ENCODE assay signal across 8 mouse cellular contexts in genomic region chr16:91645995-91646602, GRCm38 (mm10). TPM values are rescaled to one million over a fixed set of nuclear protein-coding genes. Genes with fewer than 3 reads are reported as not detected.
DNase-seq lines count a peak whose midpoint lies in the region; ATAC-seq and TF ChIP-seq lines count a peak whose summit lies in the region.

No protein-coding gene starts in this region.

- H3K27ac ChIP-seq in bone marrow macrophage, adult 2 months (ENCODE audit: insufficient read depth, low read depth, low read length), result peak overlapping the region; percentile 61
- peak overlapping the region; percentile 99; the same call in 1 of the 2 replicates for H3K27ac ChIP-seq in heart, postnatal 0 days (ENCODE audit: low read depth)
- H3K27ac ChIP-seq in lung, embryonic 16.5 days (ENCODE audit: low read length), result peak overlapping the region; percentile 100
- H3K27ac ChIP-seq in stomach, postnatal 0 days (replicated peaks), result peak overlapping the region; percentile 100

- TF ChIP-seq CTCF in bone marrow macrophage, adult 2 months (IDR thresholded peaks at IDR 0.05; ENCODE audit: low read depth, low read length), result no peak
- TF ChIP-seq CTCF in heart, postnatal 0 days (IDR thresholded peaks at IDR 0.05; ENCODE audit: low read depth), result no peak
- TF ChIP-seq CTCF in stomach, postnatal 0 days (IDR thresholded peaks at IDR 0.05; ENCODE audit: low read depth), result peak; percentile 47

- peaks cover 31% of the 10 kb centered on the region for H3K36me3 ChIP-seq in megakaryocyte, embryonic 14.5 days (replicated peaks; ENCODE audit: low read length)
- H3K36me3 ChIP-seq in heart, postnatal 0 days (replicated peaks; ENCODE audit: control insufficient read depth, insufficient read depth, low read length), result peaks cover 23% of the 10 kb centered on the region
- H3K36me3 ChIP-seq in lung, embryonic 16.5 days (ENCODE audit: control insufficient read depth, insufficient read depth, low read length), result peaks cover 2% of the 10 kb centered on the region; the same call in 1 of the 2 replicates
- 0 out of 2 replicates have a peak, but pooled peaks cover 3% of the 10 kb centered on the region for H3K36me3 ChIP-seq in stomach, postnatal 0 days (ENCODE audit: control insufficient read depth, insufficient read depth, low read length)

- H3K27me3 ChIP-seq in megakaryocyte, embryonic 14.5 days (replicated peaks), result no peaks in the 10 kb centered on the region
- H3K27me3 ChIP-seq in heart, postnatal 0 days (ENCODE audit: control insufficient read depth, insufficient read depth, low read length), result no peaks in the 10 kb centered on the region
- no peaks in the 10 kb centered on the region for H3K27me3 ChIP-seq in lung, embryonic 16.5 days (ENCODE audit: control insufficient read depth, insufficient read depth, low read depth, low read length)
- H3K27me3 ChIP-seq in stomach, postnatal 0 days (ENCODE audit: control insufficient read depth, insufficient read depth, low read length), result no peaks in the 10 kb centered on the region

- WGBS in heart, postnatal 0 days, result 1% methylated on average over 11 of the region's 11 CpGs
- WGBS in lung, embryonic 16.5 days, result 2% methylated on average over 11 of the region's 11 CpGs
- 2% methylated on average over 11 of the region's 11 CpGs for WGBS in stomach, postnatal 0 days

- no peak for DNase-seq in heart, postnatal 0 days (ENCODE audit: low spot score)
- DNase-seq in stomach, postnatal 0 days (ENCODE audit: low spot score), result peak; percentile 45
- DNase-seq in ovary, postnatal 10 days (ENCODE audit: low spot score), result no peak
- DNase-seq in ovary, postnatal 14 days (ENCODE audit: low spot score), result no peak

- H3K9me3 ChIP-seq in megakaryocyte, embryonic 14.5 days, result no peaks in the 10 kb centered on the region
- H3K9me3 ChIP-seq in heart, postnatal 0 days (replicated peaks; ENCODE audit: control insufficient read depth, low read length), result no peaks in the 10 kb centered on the region
- H3K9me3 ChIP-seq in lung, embryonic 16.5 days (ENCODE audit: control insufficient read depth, low read length), result no peaks in the 10 kb centered on the region
- H3K9me3 ChIP-seq in stomach, postnatal 0 days (ENCODE audit: control insufficient read depth, low read length), result no peaks in the 10 kb centered on the region

- no peak for TF ChIP-seq EP300 in heart, postnatal 0 days (IDR thresholded peaks at IDR 0.05; ENCODE audit: low read depth)
- TF ChIP-seq EP300 in stomach, postnatal 0 days (optimal IDR thresholded peaks at IDR 0.05), result no peak

- ATAC-seq in megakaryocyte, adult 5-6 weeks (ENCODE audit: poor library complexity, severe bottlenecking), result no peak
- ATAC-seq in heart, postnatal 0 days (ENCODE audit: insufficient read depth, low read depth), result no peak
- ATAC-seq in lung, embryonic 16.5 days (ENCODE audit: low read depth), result no peak
- ATAC-seq in stomach, postnatal 0 days (ENCODE audit: low FRiP score, low TSS enrichment), result no peak

- H3K4me2 ChIP-seq in heart, postnatal 0 days (ENCODE audit: low read depth, low read length), result peak overlapping the region; percentile 89
- peak overlapping the region; percentile 98 for H3K4me2 ChIP-seq in lung, embryonic 16.5 days (ENCODE audit: low read depth, low read length)
- peak overlapping the region; percentile 93 for H3K4me2 ChIP-seq in stomach, postnatal 0 days (replicated peaks; ENCODE audit: low read depth)

- TF ChIP-seq POLR2A in bone marrow macrophage, adult 2 months (IDR thresholded peaks at IDR 0.05; ENCODE audit: borderline replicate concordance, low read depth, low read length), result no peak

- peak overlapping the region; percentile 91 for H3K9ac ChIP-seq in heart, postnatal 0 days (replicated peaks; ENCODE audit: low read depth, low read length)
- peak overlapping the region; percentile 93 for H3K9ac ChIP-seq in lung, embryonic 16.5 days (ENCODE audit: low read length)
- H3K9ac ChIP-seq in stomach, postnatal 0 days (ENCODE audit: low read length), result peak overlapping the region; percentile 93

- peaks cover 28% of the 10 kb centered on the region for H3K4me1 ChIP-seq in megakaryocyte, embryonic 14.5 days
- H3K4me1 ChIP-seq in bone marrow macrophage, adult 2 months (ENCODE audit: control insufficient read depth, insufficient read depth, low read length), result peaks cover 13% of the 10 kb centered on the region
- H3K4me1 ChIP-seq in heart, postnatal 0 days (ENCODE audit: control insufficient read depth, insufficient read depth), result peaks cover 15% of the 10 kb centered on the region; the same call in 1 of the 2 replicates
- peaks cover 6% of the 10 kb centered on the region for H3K4me1 ChIP-seq in lung, embryonic 16.5 days (replicated peaks; ENCODE audit: control insufficient read depth, insufficient read depth, low read length)
- no peaks in the 10 kb centered on the region for H3K4me1 ChIP-seq in stomach, postnatal 0 days (replicated peaks; ENCODE audit: control insufficient read depth, insufficient read depth)

- H3K4me3 ChIP-seq in megakaryocyte, embryonic 14.5 days (replicated peaks), result peak overlapping the region; percentile 96
- peak overlapping the region; percentile 80 for H3K4me3 ChIP-seq in bone marrow macrophage, adult 2 months (ENCODE audit: insufficient read depth, low read length)
- peak overlapping the region; percentile 84 for H3K4me3 ChIP-seq in heart, postnatal 0 days (ENCODE audit: low read depth, low read length)
- H3K4me3 ChIP-seq in lung, embryonic 16.5 days (ENCODE audit: low read length), result peak overlapping the region; percentile 82
- H3K4me3 ChIP-seq in stomach, postnatal 0 days (ENCODE audit: low read depth, low read length), result peak overlapping the region; percentile 78

RNA-seq across cellular contexts. Expression of gene Gart, which starts 0.7 kb away (rescaled TPM):
- polyA plus RNA-seq in megakaryocyte, embryonic 14.5 days (2012; ENCODE audit: insufficient read depth, low replicate concordance), result 26.0 and 173 TPM in 2 replicates
- 59.0 and 62.7 TPM in 2 replicates for total RNA-seq in megakaryocyte, adult 5-6 weeks (2015)
- total RNA-seq in megakaryocyte, adult 5-6 weeks (2017), result 98.1 and 115 TPM in 2 replicates
- 27.6 and 31.6 TPM in 2 replicates for polyA plus RNA-seq in bone marrow macrophage, adult 2 months (2012; ENCODE audit: insufficient read depth, insufficient read length, missing spikeins)
- total RNA-seq in heart, postnatal 0 days (2014; rRNA removed; ENCODE audit: low replicate concordance), result 37.9 and 45.9 TPM in 2 replicates
- 42.2 and 43.9 TPM in 2 replicates for polyA plus RNA-seq in heart, postnatal 0 days (2015; fragmentation: Nextera tagmentation; extraction: Ambion mirVana)
- polyA plus RNA-seq in lung, embryonic 16.5 days (2015; fragmentation: Nextera tagmentation; extraction: Ambion mirVana), result 92.7 and 98.9 TPM in 2 replicates
- 35.7 and 36.4 TPM in 2 replicates for polyA plus RNA-seq in stomach, postnatal 0 days (2015; fragmentation: Nextera tagmentation; extraction: Ambion mirVana)

RNA-seq across cellular contexts. Expression of gene Son, which starts 1.2 kb away (rescaled TPM):
- polyA plus RNA-seq in megakaryocyte, embryonic 14.5 days (2012; ENCODE audit: insufficient read depth, low replicate concordance), result 31.9 and 42.5 TPM in 2 replicates
- 271 and 279 TPM in 2 replicates for total RNA-seq in megakaryocyte, adult 5-6 weeks (2015)
- 160 and 200 TPM in 2 replicates for total RNA-seq in megakaryocyte, adult 5-6 weeks (2017)
- polyA plus RNA-seq in bone marrow macrophage, adult 2 months (2012; ENCODE audit: insufficient read depth, insufficient read length, missing spikeins), result 237 and 238 TPM in 2 replicates
- total RNA-seq in heart, postnatal 0 days (2014; rRNA removed; ENCODE audit: low replicate concordance), result 210 and 243 TPM in 2 replicates
- polyA plus RNA-seq in heart, postnatal 0 days (2015; fragmentation: Nextera tagmentation; extraction: Ambion mirVana), result 65.6 and 69.1 TPM in 2 replicates
- polyA plus RNA-seq in lung, embryonic 16.5 days (2015; fragmentation: Nextera tagmentation; extraction: Ambion mirVana), result 113 and 118 TPM in 2 replicates
- polyA plus RNA-seq in stomach, postnatal 0 days (2015; fragmentation: Nextera tagmentation; extraction: Ambion mirVana), result 62.3 and 65.8 TPM in 2 replicates

RNA-seq across cellular contexts. Expression of gene Dnajc28, which starts 27.3 kb away (rescaled TPM):
- 0.92 and 3.9 TPM in 2 replicates for polyA plus RNA-seq in megakaryocyte, embryonic 14.5 days (2012; ENCODE audit: insufficient read depth, low replicate concordance)
- 2.3 and 2.7 TPM in 2 replicates for total RNA-seq in megakaryocyte, adult 5-6 weeks (2015)
- 5.0 and 6.8 TPM in 2 replicates for total RNA-seq in megakaryocyte, adult 5-6 weeks (2017)
- 7.5 and 7.9 TPM in 2 replicates for polyA plus RNA-seq in bone marrow macrophage, adult 2 months (2012; ENCODE audit: insufficient read depth, insufficient read length, missing spikeins)
- 4.6 and 10.7 TPM in 2 replicates for total RNA-seq in heart, postnatal 0 days (2014; rRNA removed; ENCODE audit: low replicate concordance)
- polyA plus RNA-seq in heart, postnatal 0 days (2015; fragmentation: Nextera tagmentation; extraction: Ambion mirVana), result 9.9 and 15.2 TPM in 2 replicates
- 2.2 and 2.9 TPM in 2 replicates for polyA plus RNA-seq in lung, embryonic 16.5 days (2015; fragmentation: Nextera tagmentation; extraction: Ambion mirVana)
- 1.1 and 1.4 TPM in 2 replicates for polyA plus RNA-seq in stomach, postnatal 0 days (2015; fragmentation: Nextera tagmentation; extraction: Ambion mirVana)

RNA-seq across cellular contexts. Expression of gene Donson, which starts 42.5 kb away (rescaled TPM):
- polyA plus RNA-seq in megakaryocyte, embryonic 14.5 days (2012; ENCODE audit: insufficient read depth, low replicate concordance), result 4.6 and 11.1 TPM in 2 replicates
- 17.8 and 32.6 TPM in 2 replicates for total RNA-seq in megakaryocyte, adult 5-6 weeks (2015)
- 23.5 and 50.1 TPM in 2 replicates for total RNA-seq in megakaryocyte, adult 5-6 weeks (2017)
- 12.2 and 14.5 TPM in 2 replicates for polyA plus RNA-seq in bone marrow macrophage, adult 2 months (2012; ENCODE audit: insufficient read depth, insufficient read length, missing spikeins)
- total RNA-seq in heart, postnatal 0 days (2014; rRNA removed; ENCODE audit: low replicate concordance), result 4.9 and 6.0 TPM in 2 replicates
- polyA plus RNA-seq in heart, postnatal 0 days (2015; fragmentation: Nextera tagmentation; extraction: Ambion mirVana), result 4.7 and 5.0 TPM in 2 replicates
- polyA plus RNA-seq in lung, embryonic 16.5 days (2015; fragmentation: Nextera tagmentation; extraction: Ambion mirVana), result 20.8 and 22.2 TPM in 2 replicates
- 5.4 TPM in 2 replicates for polyA plus RNA-seq in stomach, postnatal 0 days (2015; fragmentation: Nextera tagmentation; extraction: Ambion mirVana)

RNA-seq across cellular contexts. Expression of gene Tmem50b, which starts 48.5 kb away (rescaled TPM):
- 2.6 TPM in 1 of 2 replicates, not detected in the other for polyA plus RNA-seq in megakaryocyte, embryonic 14.5 days (2012; ENCODE audit: insufficient read depth, low replicate concordance)
- total RNA-seq in megakaryocyte, adult 5-6 weeks (2015), result 102 and 112 TPM in 2 replicates
- total RNA-seq in megakaryocyte, adult 5-6 weeks (2017), result 83.4 and 89.7 TPM in 2 replicates
- 78.7 and 80.3 TPM in 2 replicates for polyA plus RNA-seq in bone marrow macrophage, adult 2 months (2012; ENCODE audit: insufficient read depth, insufficient read length, missing spikeins)
- 54.6 and 62.6 TPM in 2 replicates for total RNA-seq in heart, postnatal 0 days (2014; rRNA removed; ENCODE audit: low replicate concordance)
- polyA plus RNA-seq in heart, postnatal 0 days (2015; fragmentation: Nextera tagmentation; extraction: Ambion mirVana), result 51.1 and 55.7 TPM in 2 replicates
- polyA plus RNA-seq in lung, embryonic 16.5 days (2015; fragmentation: Nextera tagmentation; extraction: Ambion mirVana), result 55.4 and 59.1 TPM in 2 replicates
- 60.8 and 64.6 TPM in 2 replicates for polyA plus RNA-seq in stomach, postnatal 0 days (2015; fragmentation: Nextera tagmentation; extraction: Ambion mirVana)
